Mouse (Mus musculus): Measurements from ENCODE around the gene Slc25a27.

DNA sequence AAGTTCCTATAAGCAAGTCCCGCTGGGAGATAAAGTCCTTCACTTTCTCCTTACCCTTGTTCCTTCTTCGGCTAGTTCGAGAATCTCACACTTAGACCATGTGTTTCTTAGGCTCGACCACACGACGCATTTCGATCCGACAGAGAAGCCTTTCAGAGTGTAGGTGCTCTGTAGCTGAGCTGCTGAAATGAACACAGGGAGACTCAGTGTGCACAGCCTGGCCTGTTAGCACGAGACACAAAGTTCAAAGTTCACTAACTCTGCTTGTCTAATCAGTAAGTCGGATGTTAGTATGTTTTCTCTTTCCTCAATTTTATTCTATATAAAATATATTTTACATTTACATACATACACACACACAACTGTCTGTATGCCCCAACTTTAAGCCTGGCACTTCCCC lies 44.9 kb downstream of the Slc25a27 start:
- TF ChIP-seq GATA1 (IDR thresholded peaks at IDR 0.05; ENCODE audit: low read length): no peak
- TF ChIP-seq TAL1 (IDR thresholded peaks at IDR 0.05; ENCODE audit: low read length): no peak

All from erythroblast, embryonic 14.5 days (primary cell).